Mouse (Mus musculus) stomach, postnatal 0 days (tissue): ENCODE results near the gene Tmem121b. TPM values are rescaled to one million over a fixed set of nuclear protein-coding genes. Genes with fewer than 3 reads are reported as not detected.

Source experiments
- ATAC-seq: fragments of 200-750 bp; cut with Nextera tagmentation; 2 replicates; pipeline ENCODE4 v1.8.0; 2017; ENCODE audit not compliant: low FRiP score, low TSS enrichment
- DNase-seq: peaks from one replicate; pipeline ENCODE4 v3.0.0-alpha.2; 2016; ENCODE audit warnings: low spot score
- H3K27ac ChIP-seq: fragments of 300-500 bp; sonication (generic); replicated peaks from 2 replicates; pipeline ENCODE4 v1.5.1; 2014; ENCODE audit warnings: mild to moderate bottlenecking, control low read depth
- H3K27me3 ChIP-seq: fragments of 300-500 bp; sonication (generic); 2 replicates; pipeline ENCODE4 v1.6.1; 2014; ENCODE audit warnings: low read length; ENCODE audit not compliant: control insufficient read depth, insufficient read depth
- H3K36me3 ChIP-seq: fragments of 300-500 bp; sonication (generic); 2 replicates; pipeline ENCODE4 v1.6.1; 2014; ENCODE audit warnings: low read length, mixed read lengths; ENCODE audit not compliant: control insufficient read depth, insufficient read depth
- H3K4me1 ChIP-seq: fragments of 300-500 bp; sonication (generic); replicated peaks from 2 replicates; pipeline ENCODE4 v1.6.1; 2014; ENCODE audit warnings: antibody characterized with exemption; ENCODE audit not compliant: control insufficient read depth, insufficient read depth
- H3K4me2 ChIP-seq: fragments of 300-500 bp; sonication (generic); replicated peaks from 2 replicates; pipeline ENCODE4 v1.6.1; 2014; ENCODE audit warnings: low read depth, mild to moderate bottlenecking, control low read depth, moderate library complexity
- H3K4me3 ChIP-seq: fragments of 300-500 bp; sonication (generic); 2 replicates; pipeline ENCODE4 v1.5.1; 2014; ENCODE audit warnings: low read depth, low read length, control low read depth
- H3K9ac ChIP-seq: fragments of 300-500 bp; sonication (generic); 2 replicates; pipeline ENCODE4 v1.6.1; 2014; ENCODE audit warnings: mild to moderate bottlenecking, low read length, control low read depth, mixed read lengths
- H3K9me3 ChIP-seq: fragments of 300-500 bp; sonication (generic); 2 replicates; pipeline ENCODE4 v1.6.1; 2016; ENCODE audit warnings: low read length; ENCODE audit not compliant: control insufficient read depth
- CTCF ChIP-seq: IDR thresholded peaks from 2 replicates; pipeline ENCODE4 v1.5.1; 2016; ENCODE audit warnings: antibody characterized with exemption, low read depth, mild to moderate bottlenecking, moderate library complexity
- EP300 ChIP-seq: optimal IDR thresholded peaks from 2 replicates; pipeline ENCODE3; 2016; ENCODE audit warnings: antibody characterized with exemption
- WGBS: fragments of 180-500 bp; shearing (Covaris S2); extraction: QIAGEN DNeasy Blood & Tissue Kit; methylation state at CpG from one replicate; pipeline ENCODE4 v1.1.7; 2014; 5-methylcytosine and 5-hydroxymethylcytosine counted together
- polyA plus RNA-seq: library from polyadenylated mRNA; unstranded; fragments of >200 nt; fragmentation: Nextera tagmentation; extraction: Ambion mirVana; gene quantifications from 2 replicates; pipeline ENCODE4 v1.2.1, GENCODE M21; 2015

Tmem121b gene
- polyA plus RNA-seq, 1 experiment from 2014 or later = 0.02 TPM

DNA sequence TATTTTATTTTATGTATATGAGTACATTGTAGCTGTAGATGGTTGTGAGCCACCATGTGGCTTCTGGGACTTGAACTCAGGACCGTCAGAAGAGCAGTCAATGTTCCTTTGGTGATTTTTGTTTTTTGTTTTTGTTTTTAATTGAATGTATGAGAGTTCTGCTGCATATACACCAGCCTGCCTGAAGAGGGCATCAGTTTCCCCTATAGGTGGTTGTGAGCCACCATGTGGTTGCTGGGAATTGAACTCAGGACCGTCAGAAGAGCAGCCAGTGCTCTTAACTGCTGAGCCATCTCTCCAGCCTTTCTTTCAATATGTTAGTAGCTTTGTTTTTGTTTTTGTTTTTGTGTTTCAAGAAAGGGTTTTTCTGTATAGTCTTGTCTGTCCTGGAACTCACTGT lies 42.7 kb upstream of the Tmem121b start:
- WGBS = 78% methylated on average over 2 of the region's 2 CpGs
- H3K27ac ChIP-seq = no peak overlapping the region
- TF ChIP-seq CTCF (peak; percentile 28; the same call in 1 of the 2 replicates), EP300 (no peak)

DNA sequence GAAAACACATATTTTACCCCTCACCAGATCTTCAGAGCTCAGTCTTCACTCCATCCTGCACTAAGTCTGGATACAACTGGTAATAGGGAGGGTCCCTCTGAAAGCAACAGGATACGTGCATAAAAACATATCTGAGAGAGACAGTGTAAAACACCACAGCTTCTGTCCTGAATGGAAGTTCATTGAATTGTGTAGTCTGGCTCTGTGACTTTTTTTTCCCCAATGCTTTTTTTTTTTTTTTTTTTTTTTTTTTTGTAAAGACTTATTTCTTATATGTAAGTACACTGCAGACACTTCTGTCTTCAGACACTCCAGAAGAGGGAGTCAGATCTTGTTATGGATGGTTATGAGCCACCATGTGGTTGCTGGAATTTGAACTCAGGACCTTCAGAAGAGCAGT lies 39.0 kb upstream of the Tmem121b start:
- Histone ChIP-seq H3K27ac (no peak overlapping the region), H3K4me3 (no peak overlapping the region), H3K27me3 (no peaks in the 10 kb centered on the region), H3K36me3 (no peaks in the 10 kb centered on the region), H3K9ac (no peak overlapping the region), H3K9me3 (no peaks in the 10 kb centered on the region), H3K4me1 (no peaks in the 10 kb centered on the region), H3K4me2 (no peak overlapping the region)
- 79% methylated on average over 1 of the region's 1 CpGs for WGBS
- TF ChIP-seq EP300 (no peak), CTCF (no peak)
- DNase-seq = no peak
- ATAC-seq = no peak

More for the DNA sequence above, 42.7 kb upstream of the Tmem121b start:
- no peaks in the 10 kb centered on the region for H3K9me3 ChIP-seq
- H3K4me3 ChIP-seq = no peak overlapping the region
- H3K4me1 ChIP-seq = no peaks in the 10 kb centered on the region
- DNase-seq (no peak), ATAC-seq (no peak)
- H3K9ac ChIP-seq = no peak overlapping the region
- H3K36me3 ChIP-seq = no peaks in the 10 kb centered on the region
- H3K4me2 ChIP-seq = no peak overlapping the region
- no peaks in the 10 kb centered on the region for H3K27me3 ChIP-seq

DNA sequence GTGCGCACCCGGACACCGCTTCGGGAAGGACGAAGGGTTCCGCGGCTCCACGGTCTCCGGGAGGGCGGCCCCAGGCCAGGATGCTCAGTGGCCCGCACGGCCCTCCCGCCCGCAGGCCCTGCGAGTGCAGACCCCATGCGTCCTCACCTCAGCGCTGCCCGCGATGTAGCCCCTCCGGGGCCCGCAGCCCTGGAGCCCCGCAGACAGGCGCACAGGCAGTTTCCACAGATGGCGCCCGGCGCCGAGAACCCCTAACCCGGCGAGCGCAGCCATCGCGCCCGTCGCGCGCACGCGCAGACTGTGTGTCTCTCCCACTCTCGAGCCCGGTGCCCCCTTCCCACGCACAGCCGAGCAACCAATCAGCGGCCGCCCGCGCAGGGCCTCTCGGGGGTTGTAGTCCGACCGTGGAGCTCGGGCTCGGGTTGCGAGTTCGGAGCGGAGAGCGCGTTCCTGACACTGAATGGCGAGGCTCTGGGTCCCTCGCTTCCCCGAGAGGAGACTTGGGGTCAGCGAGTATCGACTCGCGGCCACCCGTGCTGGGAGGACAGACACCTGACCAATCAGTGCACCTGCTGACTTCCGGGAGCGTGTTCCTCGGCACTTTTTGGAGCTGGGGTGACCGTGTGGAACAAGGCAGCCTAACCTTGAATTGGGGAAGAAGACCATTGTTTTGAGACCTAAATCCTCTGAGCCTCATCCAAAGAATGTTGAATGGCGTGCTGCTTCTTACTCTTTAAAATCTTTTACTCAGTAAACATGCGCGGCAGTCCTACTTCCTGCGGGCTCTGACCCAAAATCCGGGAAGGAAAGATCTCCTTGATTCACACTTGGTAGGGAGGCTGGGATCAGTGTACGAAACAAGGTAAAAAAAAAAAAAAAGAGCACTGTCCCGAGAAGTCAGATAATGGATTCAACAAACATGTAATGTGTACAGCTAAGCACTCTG lies 37.7 kb upstream of the Tmem121b start, which contains the start of gene Hdhd5:
Gene Hdhd5 (minus strand): TSS at position 300 of the 946 bp plus-strand sequence.
- WGBS = under 1% methylated on average over 74 of the region's 75 CpGs

DNA sequence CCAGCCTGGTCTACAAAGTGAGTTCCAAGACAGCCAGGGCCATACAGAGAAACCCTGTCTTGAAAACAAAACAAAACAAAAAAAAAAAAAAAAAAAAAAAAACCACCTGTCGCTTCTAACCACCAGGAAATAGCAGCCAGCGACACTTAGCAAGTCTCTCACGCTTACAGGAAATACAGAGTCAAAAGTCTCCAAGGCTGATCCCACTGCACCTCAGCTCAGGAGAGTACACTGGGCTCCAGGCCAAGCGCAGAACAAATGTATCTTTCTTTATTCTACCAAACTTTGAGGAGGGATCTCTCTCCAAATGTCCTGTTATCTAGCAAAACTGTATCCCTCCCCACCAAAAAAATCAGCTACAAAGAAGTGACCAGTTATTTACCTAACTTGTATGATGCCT lies 35.5 kb upstream of the Tmem121b start:
- WGBS = 53% methylated on average over 4 of the region's 4 CpGs
- H3K9ac ChIP-seq = no peak overlapping the region
- no peaks in the 10 kb centered on the region for H3K9me3 ChIP-seq
- no peak overlapping the region for H3K4me2 ChIP-seq
- no peak overlapping the region for H3K4me3 ChIP-seq
- TF ChIP-seq CTCF (no peak), EP300 (no peak)
- no peaks in the 10 kb centered on the region for H3K4me1 ChIP-seq
- no peaks in the 10 kb centered on the region for H3K27me3 ChIP-seq
- ATAC-seq = no peak
- no peaks in the 10 kb centered on the region for H3K36me3 ChIP-seq
- no peak overlapping the region for H3K27ac ChIP-seq
- no peak for DNase-seq

More for the DNA sequence above, 37.7 kb upstream of the Tmem121b start, which contains the start of gene Hdhd5:
- Histone ChIP-seq H3K4me3 (peak within 1 kb of the TSS; percentile 95), H3K27me3 (no peaks in the 10 kb centered on the region), H3K9me3 (no peaks in the 10 kb centered on the region), H3K27ac (no peak within 1 kb of the TSS), H3K36me3 (no peaks in the 10 kb centered on the region), H3K9ac (peak within 1 kb of the TSS; percentile 84), H3K4me2 (peak within 1 kb of the TSS; percentile 71), H3K4me1 (no peaks in the 10 kb centered on the region)
- ATAC-seq (peak; percentile 98), DNase-seq (peak; percentile 92)
- TF ChIP-seq CTCF (no peak), EP300 (no peak)

DNA sequence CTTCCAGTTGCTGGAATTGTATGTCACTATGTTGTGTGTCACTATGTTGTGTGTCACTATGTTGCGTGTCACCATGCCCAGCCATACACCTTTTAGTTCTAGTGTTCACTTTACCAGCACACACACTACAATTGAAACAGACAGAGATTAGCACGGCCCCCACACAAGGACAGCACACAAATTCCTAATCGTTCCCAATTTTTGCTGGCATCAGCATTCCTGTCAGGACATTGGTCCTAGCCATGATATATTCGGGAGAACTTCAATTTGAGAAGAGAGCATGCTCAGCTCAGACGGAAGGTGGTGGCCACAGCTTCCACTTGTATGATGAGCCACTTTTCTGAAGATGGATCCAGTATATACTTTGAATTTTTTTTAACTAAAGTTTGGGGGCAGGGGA lies 31.2 kb upstream of the Tmem121b start:
- 91% methylated on average over 5 of the region's 5 CpGs for WGBS
- Histone ChIP-seq H3K4me2 (no peak overlapping the region), H3K9ac (no peak overlapping the region), H3K4me1 (no peaks in the 10 kb centered on the region), H3K4me3 (no peak overlapping the region), H3K9me3 (no peaks in the 10 kb centered on the region), H3K36me3 (peaks cover 6% of the 10 kb centered on the region; the same call in 1 of the 2 replicates), H3K27ac (no peak overlapping the region), H3K27me3 (no peaks in the 10 kb centered on the region)
- ATAC-seq (no peak), DNase-seq (no peak)
- TF ChIP-seq EP300 = no peak
- TF ChIP-seq CTCF = no peak

DNA sequence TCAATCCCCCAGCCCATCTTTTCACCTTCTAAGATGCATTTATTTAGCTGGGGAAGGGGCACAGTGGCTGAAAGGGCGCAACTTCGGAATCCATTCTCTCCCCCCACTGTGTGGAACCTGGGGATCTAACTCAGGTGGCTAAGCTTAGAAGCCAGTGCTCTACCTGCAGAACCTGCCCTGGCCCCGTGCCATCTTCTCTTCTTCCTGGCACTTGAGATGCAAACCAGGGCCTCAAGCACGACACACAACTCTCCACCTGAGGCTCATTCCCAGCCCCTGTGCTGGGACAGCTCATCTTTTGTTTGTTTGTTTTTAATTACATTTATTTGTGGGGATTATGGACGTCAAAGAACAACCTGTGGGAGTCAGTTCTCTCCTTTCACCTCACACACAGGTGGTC lies 26.0 kb upstream of the Tmem121b start:
- H3K9me3 ChIP-seq = no peaks in the 10 kb centered on the region
- no peaks in the 10 kb centered on the region for H3K27me3 ChIP-seq
- H3K27ac ChIP-seq = no peak overlapping the region
- ATAC-seq (no peak; the same call in 1 of the 2 replicates), DNase-seq (no peak)
- 78% methylated on average over 5 of the region's 5 CpGs for WGBS
- no peaks in the 10 kb centered on the region for H3K4me1 ChIP-seq
- no peak overlapping the region for H3K4me2 ChIP-seq
- no peak overlapping the region for H3K9ac ChIP-seq
- H3K36me3 ChIP-seq = peaks cover 10% of the 10 kb centered on the region; the same call in 1 of the 2 replicates
- H3K4me3 ChIP-seq = no peak overlapping the region
- no peak for TF ChIP-seq CTCF
- no peak for TF ChIP-seq EP300
